Mouse (Mus musculus) MEL-GATA-1-ER (cell line): ENCODE data around the gene Rbm19.

Experiments used
- DNase-seq: peaks from one replicate; pipeline ENCODE4 v3.0.0-alpha.2; 2012; ENCODE audit warnings: low read depth; ENCODE audit errors: extremely low read depth

The Rbm19 gene

DNA sequence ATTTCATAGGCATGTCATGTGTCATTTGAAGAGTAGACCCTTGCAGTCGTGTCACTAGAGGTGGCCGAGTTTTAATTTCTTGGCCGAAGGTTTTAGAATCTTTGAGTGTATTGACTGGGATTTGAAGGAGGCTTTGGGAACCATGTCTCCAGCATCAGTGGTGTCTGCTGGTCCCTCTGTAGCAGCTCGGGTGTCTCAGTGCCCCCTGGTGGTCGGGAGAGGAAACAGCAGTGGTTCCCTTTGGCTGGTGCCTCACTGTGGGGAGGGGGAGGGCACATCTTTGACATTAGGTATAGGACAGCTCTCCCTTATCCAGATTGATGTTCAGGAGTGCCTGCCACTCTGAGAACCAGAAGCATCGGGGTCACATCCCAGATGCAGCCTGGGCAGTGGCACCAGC, 17.7 kb downstream of the Rbm19 start:
- DNase-seq = no peak

DNA sequence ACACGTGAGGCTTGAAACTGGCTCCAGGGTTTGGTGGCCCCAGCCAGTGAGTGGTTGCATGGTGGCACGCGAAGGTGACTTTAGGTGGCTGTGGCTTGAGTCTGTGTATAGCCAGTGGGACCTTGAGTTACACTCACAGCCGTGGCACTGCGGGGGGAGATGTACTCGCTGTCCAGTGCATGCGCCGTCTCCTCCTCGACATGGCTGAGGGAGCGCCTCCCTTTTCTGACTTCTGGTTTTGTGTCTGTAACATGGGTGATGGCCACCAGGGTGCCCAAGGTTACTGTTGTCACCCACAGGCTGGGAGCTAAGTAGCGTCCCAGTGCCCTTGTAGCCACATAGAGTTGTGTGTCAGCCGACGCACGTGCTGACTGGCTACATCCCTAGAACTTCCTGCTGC, 19.1 kb downstream of the Rbm19 start:
- DNase-seq = no peak

DNA sequence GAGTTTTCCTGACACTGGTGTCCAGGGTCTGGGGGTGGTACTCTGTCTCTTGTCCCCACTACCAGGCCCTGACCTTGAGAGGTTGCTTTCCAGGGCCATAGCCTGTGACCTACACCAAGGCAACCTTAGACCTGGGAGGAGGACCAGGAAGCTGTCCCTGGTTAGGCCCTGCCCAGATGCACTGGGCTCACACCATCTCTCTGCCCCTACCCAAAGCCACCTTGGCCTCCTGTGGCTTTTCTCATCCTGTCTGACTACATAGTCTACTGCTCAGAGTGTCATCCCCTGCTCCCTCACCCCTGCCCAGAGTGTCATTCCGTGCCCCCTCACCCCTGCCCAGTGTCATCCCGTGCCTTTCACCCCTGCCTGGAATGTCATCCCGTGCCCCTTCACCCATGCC, 19.6 kb downstream of the Rbm19 start:
- no peak for DNase-seq

DNA sequence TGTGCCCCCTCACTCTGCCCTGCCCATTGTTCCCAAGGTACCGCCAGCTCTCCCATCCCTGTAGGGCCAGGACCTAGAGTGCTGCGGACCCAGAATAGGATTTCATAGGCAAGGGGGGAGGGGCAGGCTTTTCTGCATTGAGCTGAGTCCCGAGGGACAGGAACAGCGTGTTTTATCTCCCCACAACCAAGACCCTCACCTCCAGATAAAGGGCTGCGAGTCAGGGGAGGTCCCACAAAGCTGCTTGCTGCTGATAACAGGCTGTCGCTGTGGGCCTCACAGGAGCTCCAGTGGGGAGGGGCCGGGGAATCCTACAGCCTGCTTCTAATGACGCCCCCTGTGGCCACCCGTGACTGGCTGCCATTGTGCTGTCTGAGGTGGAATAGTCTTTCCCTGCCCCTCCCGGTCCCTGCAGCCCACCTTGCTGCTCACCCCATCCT, 20.0 kb downstream of the Rbm19 start:
- DNase-seq = peak; percentile 95

DNA sequence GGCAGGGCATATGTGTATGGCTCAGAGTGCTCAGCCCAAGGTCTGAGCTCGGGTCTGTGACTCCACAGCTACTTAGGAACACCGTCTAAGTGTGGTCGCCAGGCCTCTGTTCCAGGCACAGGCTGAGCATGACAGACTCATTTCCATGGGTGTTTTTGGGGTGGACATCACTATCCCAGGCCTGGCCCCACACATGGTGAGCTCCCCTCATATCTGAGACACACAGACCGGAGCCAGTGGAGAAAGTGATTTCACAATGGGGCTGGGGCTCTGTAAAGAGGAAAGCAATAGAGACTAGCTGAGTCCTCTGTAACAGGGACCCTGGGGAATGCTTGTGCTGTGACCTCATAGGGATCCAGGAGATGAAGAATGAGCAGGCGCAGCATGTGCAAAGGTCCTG, 20.8 kb downstream of the Rbm19 start:
- no peak for DNase-seq

DNA sequence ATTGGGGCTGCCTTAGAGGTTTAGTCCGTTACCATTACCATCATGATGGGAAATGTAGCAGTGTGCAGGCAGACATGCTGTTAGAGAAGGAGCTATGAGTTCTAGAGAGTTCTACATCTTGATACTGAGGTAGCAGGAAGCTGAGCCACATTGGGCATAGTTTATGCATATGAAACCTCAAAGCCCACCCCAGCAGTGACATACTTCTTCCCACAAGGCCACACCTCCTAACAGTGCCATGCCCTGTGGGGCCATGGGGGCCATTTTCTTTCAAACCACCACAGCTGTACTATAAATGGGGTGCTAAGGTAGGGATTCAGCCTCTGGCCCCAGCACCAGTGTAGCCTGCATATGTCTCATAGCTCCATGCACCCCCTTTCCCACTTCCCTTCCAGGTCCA, 21.6 kb downstream of the Rbm19 start:
- DNase-seq = peak; percentile 50

DNA sequence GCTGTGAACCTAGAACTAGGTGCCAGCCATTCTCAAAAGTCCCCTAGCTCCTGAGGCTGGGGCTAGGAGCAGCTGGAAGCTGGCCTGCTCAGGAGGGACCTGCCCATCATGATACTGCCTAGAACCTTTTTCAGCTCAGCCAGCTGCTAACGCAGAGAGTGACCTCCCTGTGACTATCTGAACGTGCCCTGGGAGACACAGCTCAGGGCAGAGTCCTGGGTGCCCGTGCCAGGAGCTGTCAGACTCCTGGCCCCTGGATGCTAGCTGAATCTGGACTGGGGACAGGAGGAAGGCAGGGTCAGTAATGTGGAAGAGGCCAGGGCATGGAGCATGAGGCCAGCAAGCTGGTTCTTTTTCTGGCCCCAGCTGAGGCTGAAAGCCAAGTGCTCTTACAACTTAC, 22.1 kb downstream of the Rbm19 start:
- no peak for DNase-seq

DNA sequence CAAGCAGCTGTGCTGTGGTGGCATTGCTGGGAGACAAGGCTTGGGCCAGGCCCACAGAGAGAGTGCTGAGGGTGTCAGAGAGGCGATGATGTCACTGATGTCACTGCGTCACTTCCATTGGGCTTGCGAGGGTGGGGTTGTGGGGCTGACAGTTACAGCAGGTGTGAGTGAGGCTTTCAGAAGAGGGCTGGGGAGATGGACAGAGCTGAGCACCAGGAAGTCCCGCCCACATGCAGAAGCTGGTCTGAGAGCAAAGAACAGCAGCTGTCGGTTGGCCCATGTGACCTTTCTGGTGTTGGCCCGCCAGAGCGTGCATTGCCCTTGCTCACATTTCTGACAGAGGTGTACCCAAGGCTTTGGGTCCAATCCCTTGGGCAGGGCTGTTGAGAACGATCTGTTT, 23.0 kb downstream of the Rbm19 start:
- DNase-seq = no peak

DNA sequence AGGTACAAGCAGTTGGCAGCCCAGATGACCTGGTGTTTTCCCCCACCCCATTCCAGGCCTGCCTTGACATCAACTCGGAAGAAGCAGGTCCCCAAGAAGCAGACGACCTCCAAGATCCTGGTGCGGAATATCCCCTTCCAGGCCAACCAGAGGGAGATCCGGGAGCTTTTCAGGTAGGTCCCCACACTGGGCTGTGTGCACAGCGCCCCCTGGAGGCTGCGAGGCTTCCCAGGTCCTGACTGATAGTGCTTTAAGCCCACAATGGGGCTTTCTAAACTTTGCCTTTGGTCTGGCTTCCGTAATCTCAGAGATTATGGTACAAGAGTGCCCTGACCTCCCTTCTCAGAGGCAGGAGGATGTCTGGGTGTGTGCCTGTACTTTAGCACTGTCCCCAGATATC, 27.7 kb downstream of the Rbm19 start:
- DNase-seq = no peak

DNA sequence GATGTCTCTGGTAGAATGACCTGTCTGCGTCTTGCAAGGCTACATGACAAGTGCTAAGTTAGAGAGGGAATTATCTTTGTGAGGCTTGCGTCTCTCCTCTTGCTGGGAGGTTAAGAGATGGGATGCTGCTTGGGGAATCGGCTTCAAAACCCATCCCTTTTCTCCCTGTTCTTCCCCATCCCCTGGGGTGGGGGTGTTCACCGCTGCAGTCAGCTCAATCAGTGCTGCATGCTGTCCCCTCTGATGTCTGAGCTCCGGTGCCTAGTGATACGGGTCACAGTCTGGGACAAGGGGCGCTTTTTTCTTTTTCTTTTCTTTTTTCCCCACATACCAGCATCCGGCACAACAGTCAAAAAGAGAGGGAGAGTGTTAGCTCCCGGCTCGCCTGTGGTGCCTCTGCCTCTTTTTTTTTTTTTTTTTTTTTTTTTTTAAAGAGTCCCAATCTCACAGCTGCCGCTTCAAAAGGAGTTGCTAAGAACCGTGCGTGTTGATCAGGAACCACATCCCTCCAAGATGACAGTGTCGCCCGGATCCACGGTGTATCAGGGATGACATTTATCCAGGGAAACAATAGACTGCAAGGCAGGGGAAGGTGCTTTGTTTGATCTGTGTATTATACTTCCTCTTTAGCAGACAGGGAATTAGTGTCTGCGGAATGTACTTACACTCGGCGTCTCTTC, 29.2 kb downstream of the Rbm19 start:
- DNase-seq = no peak

DNA sequence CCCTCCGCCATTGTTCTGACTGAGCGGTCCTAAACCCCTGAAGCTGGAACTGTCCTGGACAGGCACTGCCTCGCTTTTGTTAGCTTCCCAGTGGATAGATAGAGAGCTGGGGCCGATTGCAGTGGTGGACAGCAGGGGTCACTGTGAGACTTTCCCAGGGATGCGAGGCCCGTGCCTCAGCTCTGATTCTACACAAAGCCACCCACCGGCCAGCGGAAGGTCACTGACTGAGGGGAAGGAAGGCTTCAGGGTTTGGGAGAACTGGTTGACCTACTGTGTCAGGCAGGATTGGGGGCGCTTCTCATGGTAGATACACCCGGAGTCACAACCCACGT, 29.8 kb downstream of the Rbm19 start:
- no peak for DNase-seq

DNA sequence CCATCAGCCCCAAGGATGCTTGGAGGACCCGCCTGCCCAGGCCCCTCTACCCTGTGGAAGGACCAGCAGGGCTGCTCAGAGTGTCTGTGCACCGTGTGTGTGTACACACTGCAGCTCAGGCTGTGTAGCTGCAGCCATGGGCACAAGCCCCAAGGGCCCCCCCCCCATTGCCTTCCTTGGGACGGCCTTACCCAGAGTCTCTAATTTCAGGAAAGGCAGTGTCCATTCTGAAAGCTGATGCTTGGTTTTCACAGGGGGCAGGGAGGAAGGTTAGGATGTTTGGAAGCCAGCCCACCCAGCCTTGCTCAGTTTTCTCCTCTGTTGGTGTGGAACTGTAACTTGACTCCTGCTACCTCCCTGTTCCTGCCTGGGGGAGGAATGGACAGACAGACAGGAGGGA, 30.6 kb downstream of the Rbm19 start:
- no peak for DNase-seq

DNA sequence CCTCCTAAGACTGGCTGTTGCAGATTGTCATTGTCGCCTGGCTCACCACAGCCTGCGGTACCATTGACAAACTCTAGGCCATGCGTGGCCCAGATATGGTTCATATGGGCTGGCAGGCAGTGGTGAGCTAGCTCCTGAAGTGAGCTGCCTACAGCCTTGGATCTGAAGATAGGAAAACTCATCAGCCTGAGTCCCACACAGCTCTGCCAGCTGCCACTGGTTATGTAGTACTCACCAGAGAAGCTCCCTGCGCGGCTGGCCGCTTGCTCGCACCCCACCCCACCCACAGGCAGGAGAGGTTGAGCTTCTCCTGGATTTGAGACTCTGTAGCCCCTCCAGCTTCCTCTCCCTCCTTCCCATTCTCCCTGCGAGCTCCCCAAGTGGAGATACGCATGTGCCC, 32.0 kb downstream of the Rbm19 start:
- DNase-seq = no peak

DNA sequence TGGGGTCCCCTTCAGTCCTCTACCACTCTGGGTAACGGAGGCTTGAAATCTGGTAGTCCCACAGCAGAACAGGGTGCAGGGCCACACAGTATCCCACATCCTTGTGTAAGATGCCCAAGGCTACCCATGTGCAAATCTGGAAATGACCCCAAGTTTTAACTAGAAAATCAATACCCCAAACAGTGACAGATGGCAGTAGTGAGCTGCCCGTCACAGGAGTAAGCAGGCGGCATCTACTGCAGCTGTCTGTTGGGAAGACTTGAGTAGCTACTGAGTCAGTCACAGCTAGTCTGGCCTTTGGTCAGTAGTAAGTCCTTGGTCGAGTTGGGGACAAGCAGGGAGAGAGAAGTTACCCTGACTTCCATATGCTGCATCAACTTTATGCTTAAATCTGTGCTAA, 34.9 kb downstream of the Rbm19 start:
- no peak for DNase-seq

DNA sequence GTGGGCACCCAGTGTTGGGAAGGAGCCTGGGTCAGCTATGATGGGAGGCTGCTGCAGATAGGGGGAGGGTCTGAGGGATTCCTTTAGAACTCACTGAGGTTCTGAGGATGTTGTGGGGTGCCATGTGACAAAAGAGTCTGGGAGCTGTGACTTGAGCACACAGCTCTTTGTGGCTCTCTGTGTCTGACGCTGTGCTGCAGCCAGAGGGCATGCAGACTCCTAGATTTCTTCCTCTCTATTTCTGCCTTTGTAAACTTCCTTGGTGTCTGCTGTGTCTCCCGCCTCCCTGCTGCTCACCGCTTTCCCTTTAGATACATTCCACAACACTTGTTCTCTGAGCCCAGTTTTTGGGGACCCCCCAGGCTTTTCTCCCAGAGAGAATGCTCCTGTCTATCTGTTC, 36.9 kb downstream of the Rbm19 start:
- no peak for DNase-seq

DNA sequence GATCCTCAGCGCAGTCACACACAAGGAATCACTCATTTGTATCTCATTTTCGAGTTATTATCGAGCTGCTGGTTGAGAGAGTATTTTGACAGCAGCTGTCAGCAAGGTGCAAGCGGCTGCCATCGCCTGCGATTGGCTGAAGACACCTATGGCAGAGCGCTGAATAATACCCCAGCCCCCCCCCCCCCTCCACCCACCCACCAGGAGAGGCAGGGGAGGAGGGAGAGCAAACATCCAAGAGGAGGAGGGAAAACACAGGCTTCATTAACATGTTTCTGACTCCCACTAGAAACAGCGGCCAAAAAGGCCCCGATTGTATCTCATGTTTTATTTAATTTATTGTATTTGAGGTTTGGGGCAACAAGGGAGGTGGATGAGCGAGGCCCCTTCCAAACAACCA, 39.4 kb downstream of the Rbm19 start:
- no peak for DNase-seq

DNA sequence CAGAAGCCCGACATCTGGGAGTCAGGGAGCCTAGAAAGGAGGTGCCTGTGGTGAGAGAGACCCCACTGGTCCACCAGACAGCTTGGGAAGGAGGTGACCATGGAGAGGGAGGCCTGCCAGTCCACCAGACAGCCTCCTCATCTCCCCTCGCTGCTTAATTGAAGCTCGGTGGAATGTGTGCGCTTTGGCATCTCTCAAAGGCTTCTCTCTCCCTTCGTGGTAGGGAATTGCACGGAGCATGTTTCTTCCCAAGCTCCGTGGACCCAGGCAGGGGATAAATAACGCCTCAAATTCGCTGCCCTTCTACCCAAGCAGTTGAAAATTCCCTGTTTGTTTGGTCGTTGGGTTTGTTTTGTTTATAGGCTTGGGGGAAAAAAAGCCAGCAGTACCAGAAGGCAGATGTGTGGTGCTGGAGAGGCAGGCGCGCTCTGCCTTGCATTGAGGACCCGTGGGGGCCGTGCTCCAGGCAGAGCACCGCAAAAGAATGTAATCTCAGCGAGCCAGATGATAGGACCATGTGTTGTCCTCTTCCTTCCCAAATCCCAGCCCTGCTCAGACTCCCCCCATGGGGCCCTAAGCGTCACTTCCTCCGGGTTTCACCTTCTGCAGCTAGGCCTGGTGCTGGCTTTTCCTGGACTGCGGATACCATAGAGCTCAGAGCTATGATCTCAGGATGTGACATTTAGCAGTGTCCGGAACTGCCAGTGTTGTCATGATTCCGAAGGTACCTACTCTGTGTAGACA, 40.1 kb downstream of the Rbm19 start:
- DNase-seq = no peak

DNA sequence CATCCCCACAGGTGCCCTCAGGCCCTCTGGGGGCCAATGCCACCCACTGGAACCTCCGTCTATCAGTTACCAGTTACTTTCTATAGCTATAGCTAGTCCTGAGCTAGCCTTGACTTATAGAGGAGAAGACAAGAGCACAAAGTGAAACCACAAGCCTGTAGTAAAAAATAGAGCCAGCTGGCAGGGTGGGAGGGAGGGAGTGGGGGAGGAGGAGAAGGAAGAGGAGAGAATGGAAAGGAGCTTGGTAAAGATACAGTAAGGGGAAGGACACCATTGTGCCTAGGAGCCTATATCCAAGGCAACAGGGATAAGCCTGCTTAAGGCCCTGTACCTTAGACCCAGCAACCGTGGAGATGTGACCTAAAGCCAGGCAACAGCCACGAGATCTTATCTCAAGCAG, 40.9 kb downstream of the Rbm19 start:
- DNase-seq = no peak

DNA sequence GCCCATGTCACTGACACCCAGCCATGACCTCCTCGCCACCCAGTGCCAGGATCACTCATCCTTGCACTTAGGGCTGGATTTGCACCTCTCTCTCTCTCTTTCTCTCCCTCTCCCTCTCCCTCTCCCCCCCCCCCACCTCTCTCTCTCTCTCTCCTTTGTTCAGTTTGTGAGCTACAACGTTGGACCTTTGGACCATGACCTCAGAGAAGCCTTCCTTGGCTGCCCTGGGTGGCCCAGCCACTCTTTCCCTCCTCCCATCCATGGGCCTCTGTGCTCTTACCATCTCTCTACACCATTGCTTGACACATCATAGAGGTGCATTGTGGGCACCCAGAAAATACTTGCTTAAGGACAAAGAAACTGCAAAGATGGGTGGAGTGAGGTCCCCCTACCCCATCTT, 42.2 kb downstream of the Rbm19 start:
- DNase-seq = no peak

DNA sequence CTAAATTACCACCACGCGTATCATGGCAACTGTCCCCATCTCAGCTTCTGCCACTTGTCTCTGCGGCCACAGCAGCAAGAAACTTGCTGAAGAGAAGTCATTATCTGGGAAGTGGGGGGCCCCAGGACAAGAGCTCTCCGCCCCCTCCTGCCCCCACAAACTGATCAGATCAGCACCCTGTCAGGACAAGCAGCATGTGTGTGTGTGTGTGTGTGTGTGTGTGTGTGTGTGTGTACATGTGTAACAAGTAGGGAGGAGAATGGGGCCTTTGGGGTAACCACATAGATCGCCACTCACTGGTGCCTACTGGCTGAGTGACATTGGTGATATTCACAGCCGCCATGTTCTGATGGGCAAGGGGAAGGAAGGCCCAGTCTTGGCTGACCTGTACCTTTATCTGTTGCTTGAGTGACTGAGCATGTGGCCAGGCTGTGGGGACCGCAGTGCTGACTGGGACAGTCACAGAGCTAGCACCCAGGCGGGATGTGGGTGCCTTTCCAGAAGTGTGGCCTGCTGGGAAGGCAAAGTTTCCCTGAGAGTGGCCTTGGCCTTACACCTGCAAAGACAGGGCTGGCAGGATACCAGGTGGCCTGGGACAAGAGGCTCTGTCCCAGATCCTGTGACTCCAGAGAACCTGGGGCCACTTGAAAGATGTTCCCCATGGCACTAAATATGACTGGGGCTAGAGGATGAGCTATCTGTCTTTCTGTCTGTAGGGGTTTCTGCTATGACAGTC, 44.8 kb downstream of the Rbm19 start:
- no peak for DNase-seq

DNA sequence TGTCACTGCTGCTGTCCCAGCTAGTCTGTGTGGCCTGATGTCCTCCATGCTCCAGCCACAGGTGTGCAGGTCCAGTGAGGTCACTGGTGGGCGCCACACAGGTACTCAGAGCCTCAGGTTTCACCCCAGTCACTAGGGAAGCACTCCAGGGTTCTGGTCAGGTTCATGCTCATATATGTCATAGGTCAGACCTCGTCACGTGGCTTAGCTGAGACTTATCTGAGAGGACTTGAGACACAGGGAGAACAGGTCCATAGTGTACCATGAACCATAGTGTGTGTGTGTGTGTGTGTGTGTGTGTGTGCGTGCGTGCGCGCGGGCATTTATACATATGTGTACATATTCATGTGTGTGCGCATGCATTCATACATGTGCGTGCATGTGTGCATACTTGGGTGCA, 46.4 kb downstream of the Rbm19 start:
- no peak for DNase-seq

DNA sequence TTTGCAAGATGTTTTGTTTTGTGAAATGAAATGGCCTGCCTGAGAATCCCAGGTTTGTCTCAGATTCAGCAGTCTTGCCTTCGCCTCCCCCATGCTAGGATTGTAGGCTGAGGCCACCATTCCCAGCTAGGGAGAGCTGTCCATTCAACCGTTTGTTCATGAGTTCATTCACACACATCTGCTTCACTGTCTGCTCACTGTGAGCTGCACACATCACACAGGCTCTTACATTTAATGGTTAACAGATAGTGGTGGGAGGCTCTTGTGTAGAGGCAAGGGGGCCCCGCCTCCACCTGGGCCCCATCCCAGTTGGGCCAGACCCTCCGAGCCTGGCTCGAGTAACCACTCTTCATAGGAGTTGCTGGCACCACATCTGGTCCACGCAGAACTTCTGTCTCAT, 47.2 kb downstream of the Rbm19 start:
- no peak for DNase-seq

DNA sequence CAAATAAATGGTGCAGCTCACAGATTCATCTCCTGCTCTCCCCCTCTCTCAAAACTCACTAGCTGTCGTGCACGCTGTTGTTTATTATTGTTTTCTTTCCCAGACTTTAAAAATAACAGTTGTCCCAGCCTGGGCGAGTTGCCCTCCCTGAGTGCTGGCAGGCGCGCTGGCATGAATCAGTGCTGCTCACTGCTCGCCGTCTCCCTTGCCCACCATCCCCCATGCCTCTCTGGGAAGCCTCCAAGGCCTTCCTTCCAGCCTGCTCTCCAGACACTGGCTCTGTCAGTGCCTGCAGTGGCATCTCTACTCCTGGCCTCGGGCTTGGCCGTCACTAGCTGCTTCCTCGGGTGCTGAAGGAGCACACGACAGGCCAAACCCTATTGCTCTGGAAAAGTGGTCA, 48.2 kb downstream of the Rbm19 start:
- no peak for DNase-seq
